Mouse (Mus musculus): Measurements from ENCODE around the gene Cox4i1. TPM values are rescaled to one million over a fixed set of nuclear protein-coding genes. Genes with fewer than 3 reads are reported as not detected.

Cox4i1 gene
- polyA plus RNA-seq, 1 experiment from 2014 or later = 2,086 TPM

GRCm38 (mm10) chr8:120657415-120657814 lies 10.6 kb upstream of the Cox4i1 start:
- Histone ChIP-seq H3K4me2 (ENCODE audit: low read length) (no peak overlapping the region), H3K36me3 (ENCODE audit: insufficient read depth, low read length) (peaks cover 27% of the 10 kb centered on the region), H3K4me3 (replicated peaks; ENCODE audit: low read depth, low read length) (no peak overlapping the region), H3K27ac (no peak overlapping the region), H3K27me3 (ENCODE audit: insufficient read depth, low read length) (no peaks in the 10 kb centered on the region), H3K4me1 (replicated peaks; ENCODE audit: insufficient read depth, low read length) (no peaks in the 10 kb centered on the region), H3K9ac (ENCODE audit: low read depth, low read length) (no peak overlapping the region), H3K9me3 (replicated peaks; ENCODE audit: low read length) (no peaks in the 10 kb centered on the region)
- ATAC-seq (replicated peaks; ENCODE audit: low FRiP score, low read depth) (no peak), DNase-seq (ENCODE audit: low spot score) (no peak)
- TF ChIP-seq CTCF (IDR thresholded peaks at IDR 0.05; ENCODE audit: low read depth) = no peak
- 92% methylated on average over 8 of the region's 8 CpGs for WGBS

GRCm38 (mm10) chr8:120664566-120664965 lies 3.5 kb upstream of the Cox4i1 start:
- DNase-seq (ENCODE audit: low spot score) (no peak), ATAC-seq (replicated peaks; ENCODE audit: low FRiP score, low read depth) (no peak)
- Histone ChIP-seq H3K27ac (no peak overlapping the region), H3K9me3 (replicated peaks; ENCODE audit: low read length) (no peaks in the 10 kb centered on the region), H3K36me3 (ENCODE audit: insufficient read depth, low read length) (no peaks in the 10 kb centered on the region), H3K4me1 (replicated peaks; ENCODE audit: insufficient read depth, low read length) (peaks cover 21% of the 10 kb centered on the region; the same call in 1 of the 2 replicates), H3K27me3 (ENCODE audit: insufficient read depth, low read length) (no peaks in the 10 kb centered on the region), H3K4me2 (ENCODE audit: low read length) (no peak overlapping the region), H3K9ac (ENCODE audit: low read depth, low read length) (no peak overlapping the region), H3K4me3 (replicated peaks; ENCODE audit: low read depth, low read length) (no peak overlapping the region)
- 71% methylated on average over 6 of the region's 6 CpGs for WGBS
- TF ChIP-seq CTCF (IDR thresholded peaks at IDR 0.05; ENCODE audit: low read depth) = peak; percentile 11; the same call in 1 of the 2 replicates

GRCm38 (mm10) chr8:120665726-120666455 lies 2.1 kb upstream of the Cox4i1 start:
- ATAC-seq (replicated peaks; ENCODE audit: low FRiP score, low read depth) (no peak), DNase-seq (ENCODE audit: low spot score) (peak; percentile 36)
- H3K27me3 ChIP-seq (ENCODE audit: insufficient read depth, low read length) = no peaks in the 10 kb centered on the region
- H3K9ac ChIP-seq (ENCODE audit: low read depth, low read length) = no peak overlapping the region
- H3K9me3 ChIP-seq (replicated peaks; ENCODE audit: low read length) = no peaks in the 10 kb centered on the region
- 69% methylated on average over 3 of the region's 3 CpGs for WGBS
- H3K36me3 ChIP-seq (ENCODE audit: insufficient read depth, low read length) = peaks cover 10% of the 10 kb centered on the region; the same call in 1 of the 2 replicates
- peak overlapping the region; percentile 92 for H3K4me2 ChIP-seq (ENCODE audit: low read length)
- peak; percentile 39; the same call in 1 of the 2 replicates for TF ChIP-seq CTCF (IDR thresholded peaks at IDR 0.05; ENCODE audit: low read depth)
- H3K4me1 ChIP-seq (replicated peaks; ENCODE audit: insufficient read depth, low read length) = peaks cover 21% of the 10 kb centered on the region; the same call in 1 of the 2 replicates
- H3K27ac ChIP-seq = no peak overlapping the region
- no peak overlapping the region for H3K4me3 ChIP-seq (replicated peaks; ENCODE audit: low read depth, low read length)

GRCm38 (mm10) chr8:120666807-120667470 lies 1.1 kb upstream of the Cox4i1 start:
- Histone ChIP-seq H3K36me3 (ENCODE audit: insufficient read depth, low read length) (peaks cover 19% of the 10 kb centered on the region), H3K4me3 (replicated peaks; ENCODE audit: low read depth, low read length) (peak overlapping the region; percentile 88), H3K9me3 (replicated peaks; ENCODE audit: low read length) (no peaks in the 10 kb centered on the region), H3K4me2 (ENCODE audit: low read length) (peak overlapping the region; percentile 92), H3K27ac (peak overlapping the region; percentile 87), H3K4me1 (replicated peaks; ENCODE audit: insufficient read depth, low read length) (peaks cover 21% of the 10 kb centered on the region; the same call in 1 of the 2 replicates), H3K9ac (ENCODE audit: low read depth, low read length) (peak overlapping the region; percentile 96), H3K27me3 (ENCODE audit: insufficient read depth, low read length) (no peaks in the 10 kb centered on the region)
- no peak for TF ChIP-seq CTCF (IDR thresholded peaks at IDR 0.05; ENCODE audit: low read depth)
- WGBS = 2% methylated on average over 17 of the region's 17 CpGs
- ATAC-seq (replicated peaks; ENCODE audit: low FRiP score, low read depth) (no peak), DNase-seq (ENCODE audit: low spot score) (peak; percentile 43)

GRCm38 (mm10) chr8:120668374-120668905 lies 418 bp downstream of the Cox4i1 start, which contains the start of gene Emc8:
Emc8 (minus strand) TSS chr8:120668573.
- Histone ChIP-seq H3K4me3 (replicated peaks; ENCODE audit: low read depth, low read length) (peak within 1 kb of the TSS; percentile 88), H3K4me1 (replicated peaks; ENCODE audit: insufficient read depth, low read length) (peaks cover 21% of the 10 kb centered on the region; the same call in 1 of the 2 replicates), H3K27ac (peak within 1 kb of the TSS; percentile 90), H3K4me2 (ENCODE audit: low read length) (peak within 1 kb of the TSS; percentile 92), H3K9me3 (replicated peaks; ENCODE audit: low read length) (no peaks in the 10 kb centered on the region), H3K9ac (ENCODE audit: low read depth, low read length) (peak within 1 kb of the TSS; percentile 96), H3K36me3 (ENCODE audit: insufficient read depth, low read length) (peaks cover 32% of the 10 kb centered on the region), H3K27me3 (ENCODE audit: insufficient read depth, low read length) (no peaks in the 10 kb centered on the region)
- no peak for TF ChIP-seq CTCF (IDR thresholded peaks at IDR 0.05; ENCODE audit: low read depth)
- WGBS = 0% methylated on average over 37 of the region's 51 CpGs
- ATAC-seq (replicated peaks; ENCODE audit: low FRiP score, low read depth) = no peak; the same call in 1 of the 2 replicates
- DNase-seq (ENCODE audit: low spot score) = peak; percentile 11

GRCm38 (mm10) chr8:120671775-120672174 lies 3.8 kb downstream of the Cox4i1 start:
- Histone ChIP-seq H3K4me3 (replicated peaks; ENCODE audit: low read depth, low read length) (no peak overlapping the region), H3K9ac (ENCODE audit: low read depth, low read length) (no peak overlapping the region), H3K9me3 (replicated peaks; ENCODE audit: low read length) (no peaks in the 10 kb centered on the region), H3K36me3 (ENCODE audit: insufficient read depth, low read length) (peaks cover 38% of the 10 kb centered on the region), H3K27ac (no peak overlapping the region), H3K4me1 (replicated peaks; ENCODE audit: insufficient read depth, low read length) (peaks cover 2% of the 10 kb centered on the region; the same call in 1 of the 2 replicates), H3K4me2 (ENCODE audit: low read length) (no peak overlapping the region), H3K27me3 (ENCODE audit: insufficient read depth, low read length) (no peaks in the 10 kb centered on the region)
- 73% methylated on average over 6 of the region's 6 CpGs for WGBS
- TF ChIP-seq CTCF (IDR thresholded peaks at IDR 0.05; ENCODE audit: low read depth) = no peak
- DNase-seq (ENCODE audit: low spot score) (no peak), ATAC-seq (replicated peaks; ENCODE audit: low FRiP score, low read depth) (no peak)
